Mouse (Mus musculus) embryonic facial prominence, embryonic 10.5 days (tissue): Measurements from ENCODE around the gene Rap1gap2. TPM values are rescaled to one million over a fixed set of nuclear protein-coding genes. Genes with fewer than 3 reads are reported as not detected.

ENCODE experiments used
- DNase-seq: peaks from one replicate; pipeline ENCODE4 v3.0.0-alpha.2; 2017; ENCODE audit warnings: low spot score
- H3K27ac ChIP-seq: fragments of 300-500 bp; sonication (generic); replicated peaks from 2 replicates; pipeline ENCODE4 v1.5.1; 2016; ENCODE audit warnings: mild to moderate bottlenecking
- H3K27me3 ChIP-seq: fragments of 300-500 bp; sonication (generic); replicated peaks from 2 replicates; pipeline ENCODE4 v1.6.1; 2016; ENCODE audit warnings: low read depth, mild to moderate bottlenecking; ENCODE audit not compliant: poor library complexity, severe bottlenecking
- H3K36me3 ChIP-seq: fragments of 300-500 bp; sonication (generic); replicated peaks from 2 replicates; pipeline ENCODE4 v1.6.1; 2016; ENCODE audit warnings: mild to moderate bottlenecking, moderate library complexity
- H3K4me1 ChIP-seq: fragments of 300-500 bp; sonication (generic); 2 replicates; pipeline ENCODE4 v1.6.1; 2016
- H3K4me3 ChIP-seq: fragments of 300-500 bp; sonication (generic); 2 replicates; pipeline ENCODE4 v1.5.1; 2016; ENCODE audit warnings: mild to moderate bottlenecking, moderate library complexity
- H3K9me3 ChIP-seq: fragments of 300-500 bp; sonication (generic); 2 replicates; pipeline ENCODE4 v1.6.1; 2016; ENCODE audit warnings: mild to moderate bottlenecking
- WGBS: fragments of 180-500 bp; shearing (Covaris S2); methylation state at CpG from one replicate; pipeline ENCODE4 v1.1.7; 2016; 5-methylcytosine and 5-hydroxymethylcytosine counted together
- polyA plus RNA-seq: library from polyadenylated mRNA; unstranded; fragments of >200 nt; fragmentation: Nextera tagmentation; extraction: Ambion mirVana; gene quantifications from 2 replicates; pipeline ENCODE4 v1.2.1, GENCODE M21; 2016

Rap1gap2 gene
- polyA plus RNA-seq, 1 experiment from 2014 or later, result 1.9 TPM

DNA sequence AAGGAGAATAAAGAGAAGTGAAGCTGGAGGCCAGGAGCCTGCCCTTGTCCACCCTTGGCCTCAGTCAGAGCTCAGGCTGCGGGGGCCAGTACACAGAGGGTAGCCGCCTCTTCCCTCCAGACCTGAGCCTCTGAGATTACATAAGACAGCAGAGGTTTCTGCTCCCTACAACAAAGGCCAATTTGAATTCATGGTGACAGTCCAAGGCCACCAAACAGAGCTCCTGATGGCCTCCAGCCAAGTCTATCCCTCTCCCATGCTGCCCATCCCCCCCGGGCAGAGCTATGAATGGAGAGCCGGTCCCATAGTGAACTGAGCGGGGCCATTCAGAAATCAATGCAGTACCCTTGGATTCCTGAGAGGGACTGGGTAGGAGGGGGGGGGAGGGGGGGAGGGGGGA, 217.2 kb downstream of the Rap1gap2 start:
- WGBS, result 76% methylated on average over 5 of the region's 5 CpGs
- Histone ChIP-seq H3K4me1 (peaks cover 18% of the 10 kb centered on the region), H3K9me3 (no peaks in the 10 kb centered on the region), H3K36me3 (no peaks in the 10 kb centered on the region), H3K27me3 (peaks cover 5% of the 10 kb centered on the region; the same call in 1 of the 2 replicates), H3K27ac (no peak overlapping the region), H3K4me3 (no peak overlapping the region)
- DNase-seq, result no peak

DNA sequence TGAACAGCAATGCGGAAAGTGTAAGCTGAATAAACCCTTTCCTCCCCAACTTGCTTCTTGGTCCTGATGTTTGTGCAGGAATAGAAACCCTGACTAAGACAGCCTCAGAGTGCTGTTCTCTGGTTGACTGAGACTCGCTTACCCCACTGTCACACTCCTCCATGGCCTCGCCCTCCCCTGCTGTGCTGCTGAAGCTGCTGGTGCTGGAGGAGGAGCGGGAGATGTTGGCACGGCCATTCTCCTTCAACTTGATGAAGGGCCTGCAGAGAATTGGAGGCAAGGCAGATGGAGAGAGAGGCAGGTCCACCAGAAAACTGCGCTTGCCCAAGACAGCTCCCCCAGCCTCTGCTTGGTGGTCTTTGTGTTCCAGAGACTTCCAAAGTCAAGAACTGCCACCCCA, 217.8 kb downstream of the Rap1gap2 start:
- peaks cover 18% of the 10 kb centered on the region for H3K4me1 ChIP-seq
- H3K27me3 ChIP-seq, result peaks cover 5% of the 10 kb centered on the region; the same call in 1 of the 2 replicates
- no peak overlapping the region for H3K4me3 ChIP-seq
- H3K9me3 ChIP-seq, result no peaks in the 10 kb centered on the region
- 81% methylated on average over 6 of the region's 6 CpGs for WGBS
- H3K27ac ChIP-seq, result no peak overlapping the region
- no peak for DNase-seq
- H3K36me3 ChIP-seq, result no peaks in the 10 kb centered on the region

DNA sequence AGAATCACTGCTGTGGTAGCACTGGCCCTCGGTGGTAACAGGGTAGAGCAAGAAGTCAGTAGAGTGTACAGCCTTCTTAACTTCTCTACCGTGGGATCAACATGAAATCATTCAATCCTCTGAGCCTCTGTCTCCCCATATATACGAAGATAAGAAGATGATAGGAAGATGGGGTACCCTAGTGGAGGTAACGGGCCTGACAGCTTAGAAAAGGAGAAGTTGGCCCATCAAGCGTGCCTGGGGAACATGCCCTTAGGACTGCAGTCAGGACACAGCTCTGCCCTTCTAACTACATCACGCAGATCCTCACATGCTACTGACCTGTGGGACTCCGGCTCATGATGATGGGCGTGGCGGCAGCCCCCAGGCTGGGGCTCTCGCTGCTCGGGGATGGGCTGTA, 218.8 kb downstream of the Rap1gap2 start:
- H3K9me3 ChIP-seq, result no peaks in the 10 kb centered on the region
- H3K27me3 ChIP-seq, result peaks cover 5% of the 10 kb centered on the region; the same call in 1 of the 2 replicates
- no peak overlapping the region for H3K4me3 ChIP-seq
- 87% methylated on average over 11 of the region's 11 CpGs for WGBS
- DNase-seq, result no peak
- peaks cover 18% of the 10 kb centered on the region for H3K4me1 ChIP-seq
- H3K27ac ChIP-seq, result no peak overlapping the region
- no peaks in the 10 kb centered on the region for H3K36me3 ChIP-seq

DNA sequence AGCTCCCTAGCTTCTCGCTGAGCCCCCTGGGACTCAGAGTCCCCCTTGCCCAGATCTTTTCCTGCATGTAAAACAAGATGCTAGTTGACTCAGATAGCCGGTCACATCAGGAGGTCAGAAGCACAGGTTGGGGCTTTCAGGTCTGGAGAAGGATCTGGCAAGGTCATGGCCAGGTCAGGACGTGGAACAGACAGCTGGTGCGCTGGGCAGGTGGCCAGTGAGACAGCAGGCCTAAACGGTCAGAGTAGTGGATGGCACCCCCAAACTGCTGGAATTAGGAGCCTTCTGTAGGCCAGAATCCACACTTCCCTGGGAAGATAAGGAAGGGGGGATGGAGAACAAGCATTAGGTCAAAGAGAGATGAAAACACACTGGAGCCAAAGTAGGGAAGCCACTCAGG, 223.5 kb downstream of the Rap1gap2 start:
- WGBS, result 83% methylated on average over 5 of the region's 5 CpGs
- H3K4me1 ChIP-seq, result peaks cover 21% of the 10 kb centered on the region
- H3K4me3 ChIP-seq, result no peak overlapping the region
- H3K36me3 ChIP-seq, result no peaks in the 10 kb centered on the region
- H3K9me3 ChIP-seq, result no peaks in the 10 kb centered on the region
- DNase-seq, result no peak
- no peak overlapping the region for H3K27ac ChIP-seq
- peaks cover 3% of the 10 kb centered on the region; the same call in 1 of the 2 replicates for H3K27me3 ChIP-seq

DNA sequence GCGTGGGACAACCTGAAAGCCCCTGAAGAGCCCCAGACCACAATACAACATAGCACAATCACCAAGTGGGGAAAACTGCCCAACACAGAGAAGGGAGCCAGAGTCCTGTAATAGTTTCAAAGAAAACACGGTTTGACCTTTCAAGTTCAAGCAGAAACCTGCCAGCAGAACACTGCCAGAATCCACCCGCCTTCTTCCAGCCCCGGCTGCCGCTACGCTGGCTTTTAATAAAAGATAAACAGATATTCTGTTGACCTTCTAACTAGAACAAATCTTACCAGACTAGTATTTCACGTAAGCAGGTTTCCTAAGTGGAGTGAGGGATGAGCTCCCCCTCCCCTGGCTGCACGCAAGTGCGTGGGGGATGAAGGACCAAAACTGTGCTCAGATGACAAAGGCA, 225.0 kb downstream of the Rap1gap2 start:
- DNase-seq, result no peak
- peaks cover 21% of the 10 kb centered on the region for H3K4me1 ChIP-seq
- H3K27me3 ChIP-seq, result no peaks in the 10 kb centered on the region
- H3K9me3 ChIP-seq, result no peaks in the 10 kb centered on the region
- H3K4me3 ChIP-seq, result no peak overlapping the region
- H3K27ac ChIP-seq, result no peak overlapping the region
- 76% methylated on average over 9 of the region's 9 CpGs for WGBS
- H3K36me3 ChIP-seq, result no peaks in the 10 kb centered on the region

DNA sequence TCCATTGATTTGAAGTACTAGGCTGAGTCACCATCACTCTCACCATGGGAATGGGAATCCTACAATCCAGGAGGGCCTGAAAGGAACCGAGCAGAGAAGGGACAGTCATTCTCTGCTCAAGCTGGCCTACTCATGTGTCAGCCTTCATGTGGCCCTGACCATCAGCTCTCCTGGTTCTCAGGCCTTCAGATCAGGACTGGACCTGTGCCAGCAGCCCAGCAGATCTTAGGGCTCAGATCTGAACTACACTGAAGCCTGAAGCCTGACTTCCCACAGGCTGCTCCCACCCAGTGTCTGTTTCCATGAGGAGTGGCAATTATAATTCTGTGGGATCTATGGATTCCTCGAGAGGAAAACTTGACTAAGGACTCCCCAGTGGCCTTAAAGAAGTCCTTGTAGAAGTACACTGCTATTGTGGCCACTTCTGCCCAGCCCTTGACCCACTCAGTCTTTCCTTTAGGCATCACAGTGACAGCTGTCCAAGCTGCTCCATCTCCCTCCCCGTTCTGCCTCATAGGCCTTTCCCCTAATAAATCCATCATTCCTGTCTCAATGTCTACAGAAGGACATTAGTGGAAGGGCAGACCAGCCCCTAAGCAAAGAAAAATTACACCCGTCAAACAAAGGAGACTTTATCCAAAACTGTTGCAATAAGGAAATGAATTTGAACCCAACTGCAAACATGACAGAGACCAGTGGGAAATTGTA, 231.4 kb downstream of the Rap1gap2 start:
- Histone ChIP-seq H3K27me3 (peaks cover 4% of the 10 kb centered on the region; the same call in 1 of the 2 replicates), H3K36me3 (no peaks in the 10 kb centered on the region), H3K27ac (no peak overlapping the region), H3K4me1 (peaks cover 7% of the 10 kb centered on the region), H3K9me3 (no peaks in the 10 kb centered on the region), H3K4me3 (no peak overlapping the region)
- DNase-seq, result no peak
- WGBS, result 75% methylated on average over 4 of the region's 4 CpGs

DNA sequence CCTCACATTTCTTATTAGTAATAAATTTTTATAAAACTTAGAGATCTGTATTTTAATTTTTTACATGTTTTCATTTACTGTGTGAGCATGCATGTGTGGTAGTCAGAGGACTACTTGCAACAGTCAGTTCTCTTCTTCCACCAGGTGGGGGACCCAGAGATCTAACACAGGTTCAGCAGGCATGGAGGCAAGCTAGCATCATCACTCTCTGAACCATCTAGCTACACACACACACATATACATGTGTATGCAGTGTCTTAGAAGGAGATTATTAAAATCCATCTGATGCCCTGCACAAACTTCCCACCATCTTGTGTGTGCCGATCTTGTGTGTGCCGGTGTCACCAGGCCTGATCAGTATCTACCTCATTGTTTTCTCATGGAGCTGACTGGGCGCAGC, 233.9 kb downstream of the Rap1gap2 start:
- WGBS, result 71% methylated on average over 3 of the region's 3 CpGs
- H3K27me3 ChIP-seq, result peaks cover 4% of the 10 kb centered on the region; the same call in 1 of the 2 replicates
- DNase-seq, result peak; percentile 61
- no peak overlapping the region for H3K4me3 ChIP-seq
- H3K9me3 ChIP-seq, result no peaks in the 10 kb centered on the region
- no peak overlapping the region for H3K27ac ChIP-seq
- H3K4me1 ChIP-seq, result peaks cover 7% of the 10 kb centered on the region
- no peaks in the 10 kb centered on the region for H3K36me3 ChIP-seq

DNA sequence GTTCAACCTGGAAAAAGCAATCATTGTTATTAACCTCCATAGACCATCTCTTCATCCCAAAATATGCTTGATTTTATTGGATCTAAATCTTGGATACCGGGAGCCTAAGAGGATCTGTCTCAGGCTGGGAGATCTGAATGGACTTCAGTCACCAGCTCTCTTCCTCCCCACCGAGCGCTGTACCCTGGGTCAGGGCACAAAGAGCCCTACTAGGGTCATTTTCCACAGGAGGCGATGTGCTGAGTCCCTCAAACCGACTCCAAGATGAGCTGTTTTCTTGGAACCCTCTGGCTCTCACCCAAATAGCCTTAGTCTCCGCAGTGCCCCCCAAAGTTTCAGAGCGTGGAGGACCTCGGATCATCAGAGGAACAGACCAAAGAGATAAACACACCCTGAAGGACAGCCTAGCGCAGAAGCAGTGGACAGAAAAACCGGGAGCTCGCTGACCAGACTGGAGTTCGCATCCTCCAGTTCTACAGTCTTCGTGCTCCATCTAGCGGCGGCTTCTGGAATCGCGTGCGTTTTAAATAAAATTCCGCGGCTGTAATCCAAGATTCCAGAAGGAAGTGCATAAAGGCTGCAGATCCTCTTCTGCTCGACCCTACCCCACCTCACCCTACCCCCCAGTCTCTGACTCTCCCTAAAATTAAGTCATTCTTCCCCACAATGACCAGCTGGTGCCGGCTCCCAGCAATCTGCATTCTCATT, 239.2 kb downstream of the Rap1gap2 start:
- DNase-seq, result peak; percentile 82
- Histone ChIP-seq H3K27me3 (peaks cover 16% of the 10 kb centered on the region), H3K9me3 (no peaks in the 10 kb centered on the region), H3K4me3 (no peak overlapping the region), H3K36me3 (no peaks in the 10 kb centered on the region), H3K4me1 (no peaks in the 10 kb centered on the region), H3K27ac (no peak overlapping the region)
- WGBS, result 12% methylated on average over 22 of the region's 22 CpGs

DNA sequence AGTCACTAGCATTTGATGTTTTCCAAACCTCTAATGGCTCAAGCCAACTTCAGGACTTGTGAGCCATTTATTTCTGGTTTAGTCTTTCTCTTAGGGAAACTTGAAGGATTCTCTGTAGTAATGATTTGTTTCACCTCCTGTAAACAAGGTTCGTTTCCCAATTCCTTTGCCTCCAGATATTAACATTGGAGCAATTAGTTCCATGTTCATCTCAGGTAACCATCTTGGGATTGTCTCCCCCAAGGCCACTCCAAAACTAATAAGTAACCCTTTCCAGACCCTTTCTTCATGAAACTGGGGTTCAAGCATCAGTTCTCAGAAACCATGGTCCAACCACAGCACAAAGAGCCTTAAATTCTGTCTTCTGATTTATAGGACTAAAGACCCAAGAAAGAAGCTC, 248.9 kb downstream of the Rap1gap2 start, which contains the start of gene Olfr412:
Olfr412 (plus strand) TSS at position 301 of the 400 bp plus-strand sequence.
- no peak within 1 kb of the TSS for H3K4me3 ChIP-seq
- H3K27me3 ChIP-seq, result no peaks in the 10 kb centered on the region
- H3K27ac ChIP-seq, result no peak within 1 kb of the TSS
- H3K9me3 ChIP-seq, result peaks cover 16% of the 10 kb centered on the region
- no peaks in the 10 kb centered on the region for H3K4me1 ChIP-seq
- DNase-seq, result no peak
- 80% methylated on average over 1 of the region's 1 CpGs for WGBS
- H3K36me3 ChIP-seq, result no peaks in the 10 kb centered on the region

DNA sequence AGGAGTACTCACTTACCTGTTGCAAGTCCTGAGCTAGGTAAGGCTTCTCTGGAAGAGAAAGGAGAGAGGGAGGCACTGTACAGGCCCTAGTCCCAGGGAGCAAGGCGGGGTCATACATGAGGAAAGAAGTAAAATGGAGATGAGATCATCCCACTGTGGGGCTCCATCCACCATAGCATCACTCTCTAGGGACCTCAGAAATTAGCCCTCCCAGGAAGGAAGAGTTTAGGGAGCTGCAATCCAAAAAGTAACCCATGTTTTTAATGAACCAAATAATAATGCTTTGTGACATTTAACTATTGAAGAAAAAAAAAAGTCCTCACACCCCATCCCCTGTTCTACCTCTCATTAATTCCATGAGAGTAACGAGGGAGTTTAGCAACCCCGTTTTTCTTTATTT, 258.2 kb downstream of the Rap1gap2 start, which contains the start of gene Olfr411:
Olfr411 (minus strand) TSS at position 101 of the 400 bp plus-strand sequence.
- Histone ChIP-seq H3K27me3 (no peaks in the 10 kb centered on the region), H3K36me3 (no peaks in the 10 kb centered on the region), H3K4me1 (no peaks in the 10 kb centered on the region), H3K27ac (no peak within 1 kb of the TSS), H3K9me3 (0 out of 2 replicates have a peak, but pooled peaks cover 5% of the 10 kb centered on the region), H3K4me3 (no peak within 1 kb of the TSS)
- 82% methylated on average over 3 of the region's 3 CpGs for WGBS
- no peak for DNase-seq

DNA sequence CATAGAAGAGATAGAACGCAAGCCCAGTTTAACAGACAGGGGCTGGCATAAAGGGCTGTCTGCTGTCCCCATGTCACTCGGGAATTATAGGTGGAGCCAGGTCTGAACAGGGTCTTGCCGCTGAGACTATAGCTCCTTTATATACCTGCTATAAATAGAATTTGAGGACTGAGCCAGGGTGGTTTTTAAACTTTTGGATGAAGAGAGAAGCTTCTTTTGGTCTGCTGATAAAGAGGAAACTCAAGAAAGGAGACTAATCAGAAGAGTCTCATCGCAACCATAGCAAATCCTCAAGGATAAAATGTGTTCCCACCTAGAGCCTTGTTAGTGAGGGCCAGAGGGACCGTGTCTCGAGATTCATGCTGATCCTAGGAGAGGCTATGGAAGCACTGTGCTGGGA, 272.8 kb downstream of the Rap1gap2 start, which contains the start of gene Olfr410:
Olfr410 (minus strand) TSS at position 101 of the 400 bp plus-strand sequence.
- no peak within 1 kb of the TSS for H3K27ac ChIP-seq
- H3K4me3 ChIP-seq, result no peak within 1 kb of the TSS
- no peak for DNase-seq
- WGBS, result 80% methylated on average over 6 of the region's 6 CpGs
- H3K36me3 ChIP-seq, result no peaks in the 10 kb centered on the region
- H3K9me3 ChIP-seq, result no peaks in the 10 kb centered on the region
- H3K27me3 ChIP-seq, result no peaks in the 10 kb centered on the region
- H3K4me1 ChIP-seq, result no peaks in the 10 kb centered on the region
